Mouse (Mus musculus): ENCODE data around the gene Plin4.

The Plin4 gene

GRCm38 (mm10) chr17:56057381-56058120, 52.1 kb downstream of the Plin4 start:
- no peak for DNase-seq (ENCODE audit: low read depth)

- no peak for DNase-seq (ENCODE audit: low read depth)
Measured at GRCm38 (mm10) chr17:56055945-56056678, 53.5 kb downstream of the Plin4 start.

- no peak for DNase-seq (ENCODE audit: low read depth)
Measured at GRCm38 (mm10) chr17:56054938-56055337, 54.7 kb downstream of the Plin4 start.

- DNase-seq (ENCODE audit: low read depth) = no peak
Measured at GRCm38 (mm10) chr17:56051369-56051768, 58.2 kb downstream of the Plin4 start.
